In genomic region chr6:115838161-115838597, GRCm38 (mm10) we compare ENCODE assay signal across 8 mouse cellular contexts. TPM values are rescaled to one million over a fixed set of nuclear protein-coding genes. Genes with fewer than 3 reads are reported as not detected.
DNase-seq lines count a peak whose midpoint lies in the region; ATAC-seq and TF ChIP-seq lines count a peak whose summit lies in the region.

TSS of gene Efcab12 (minus strand) at chr6:115838412.

- H3K27ac ChIP-seq in forebrain, embryonic 15.5 days (replicated peaks) = peak within 1 kb of the TSS; percentile 55
- H3K27ac ChIP-seq in liver, embryonic 15.5 days (replicated peaks) = peak within 1 kb of the TSS; percentile 21; the same call in 1 of the 2 replicates
- no peak within 1 kb of the TSS for H3K27ac ChIP-seq in neural tube, embryonic 11.5 days (ENCODE audit: low read depth, low read length)
- peak within 1 kb of the TSS; percentile 25; the same call in 1 of the 2 replicates for H3K27ac ChIP-seq in thymus, adult 2 months (ENCODE audit: control insufficient read depth, insufficient read depth, low read length)

- peaks cover 10% of the 10 kb centered on the region for H3K4me1 ChIP-seq in forebrain, embryonic 15.5 days
- peaks cover 23% of the 10 kb centered on the region for H3K4me1 ChIP-seq in liver, embryonic 15.5 days (replicated peaks)
- H3K4me1 ChIP-seq in neural tube, embryonic 11.5 days (ENCODE audit: control insufficient read depth, insufficient read depth, low read length) = 0 out of 2 replicates have a peak, but pooled peaks cover 3% of the 10 kb centered on the region
- peaks cover 10% of the 10 kb centered on the region for H3K4me1 ChIP-seq in thymus, adult 2 months (replicated peaks; ENCODE audit: control insufficient read depth, insufficient read depth, low read length)

- no peaks in the 10 kb centered on the region for H3K27me3 ChIP-seq in forebrain, embryonic 15.5 days
- no peaks in the 10 kb centered on the region for H3K27me3 ChIP-seq in liver, embryonic 15.5 days
- H3K27me3 ChIP-seq in neural tube, embryonic 11.5 days (ENCODE audit: control insufficient read depth, insufficient read depth, low read length) = no peaks in the 10 kb centered on the region
- no peaks in the 10 kb centered on the region for H3K27me3 ChIP-seq in thymus, adult 2 months (ENCODE audit: control insufficient read depth, insufficient read depth, low read length)

- TF ChIP-seq CTCF in thymus, adult 2 months (IDR thresholded peaks at IDR 0.05; ENCODE audit: borderline replicate concordance, control insufficient read depth, extremely low read depth, insufficient read depth, low read length, poor library complexity) = no peak

- H3K36me3 ChIP-seq in forebrain, embryonic 15.5 days = peaks cover 14% of the 10 kb centered on the region
- peaks cover 18% of the 10 kb centered on the region for H3K36me3 ChIP-seq in liver, embryonic 15.5 days (replicated peaks)
- H3K36me3 ChIP-seq in neural tube, embryonic 11.5 days (ENCODE audit: control insufficient read depth, insufficient read depth, low read length) = no peaks in the 10 kb centered on the region
- peaks cover 4% of the 10 kb centered on the region; the same call in 1 of the 2 replicates for H3K36me3 ChIP-seq in thymus, adult 2 months (ENCODE audit: control insufficient read depth, insufficient read depth, low read length)

- TF ChIP-seq POLR2A in thymus, adult 2 months (IDR thresholded peaks at IDR 0.05; ENCODE audit: control insufficient read depth, extremely low read depth, insufficient read depth, low read length, poor library complexity) = no peak

- peak; percentile 98 for ATAC-seq in forebrain, embryonic 15.5 days (replicated peaks)
- ATAC-seq in liver, embryonic 15.5 days (ENCODE audit: insufficient read depth) = peak; percentile 74
- peak; percentile 86 for ATAC-seq in neural tube, embryonic 11.5 days (ENCODE audit: insufficient read depth, low FRiP score, low TSS enrichment)

- peak within 1 kb of the TSS; percentile 37 for H3K9ac ChIP-seq in forebrain, embryonic 15.5 days (replicated peaks)
- H3K9ac ChIP-seq in liver, embryonic 15.5 days = peak within 1 kb of the TSS; percentile 28; the same call in 1 of the 2 replicates
- H3K9ac ChIP-seq in neural tube, embryonic 11.5 days (ENCODE audit: low read length) = peak within 1 kb of the TSS; percentile 53

- H3K4me3 ChIP-seq in forebrain, embryonic 15.5 days = peak within 1 kb of the TSS; percentile 42
- H3K4me3 ChIP-seq in liver, embryonic 15.5 days (replicated peaks) = peak within 1 kb of the TSS; percentile 45
- H3K4me3 ChIP-seq in neural tube, embryonic 11.5 days (ENCODE audit: low read depth, low read length) = peak within 1 kb of the TSS; percentile 31
- H3K4me3 ChIP-seq in thymus, adult 2 months (ENCODE audit: control insufficient read depth, insufficient read depth, low read length) = peak within 1 kb of the TSS; percentile 38

- peak within 1 kb of the TSS; percentile 68 for H3K4me2 ChIP-seq in forebrain, embryonic 15.5 days (replicated peaks)
- peak within 1 kb of the TSS; percentile 72 for H3K4me2 ChIP-seq in liver, embryonic 15.5 days
- peak within 1 kb of the TSS; percentile 52 for H3K4me2 ChIP-seq in neural tube, embryonic 11.5 days (ENCODE audit: low read depth)

- peak; percentile 98 for DNase-seq in ES-CJ7 (ENCODE audit: low read depth, low spot score)
- DNase-seq in cerebellum, adult 11-12 months = peak; percentile 82
- peak; percentile 31 for DNase-seq in heart, postnatal 25 days (ENCODE audit: low spot score)
- DNase-seq in large intestine, adult 2 months (ENCODE audit: low read depth, low spot score) = peak; percentile 81
- DNase-seq in neural tube, embryonic 11.5 days (ENCODE audit: low spot score) = peak; percentile 67
- DNase-seq in thymus, adult 2 months = peak; percentile 72

- no peaks in the 10 kb centered on the region for H3K9me3 ChIP-seq in forebrain, embryonic 15.5 days
- H3K9me3 ChIP-seq in liver, embryonic 15.5 days (replicated peaks) = no peaks in the 10 kb centered on the region
- H3K9me3 ChIP-seq in neural tube, embryonic 11.5 days (ENCODE audit: control insufficient read depth, low read length) = no peaks in the 10 kb centered on the region

- under 1% methylated on average over 19 of the region's 19 CpGs for WGBS in forebrain, embryonic 15.5 days
- 3% methylated on average over 19 of the region's 19 CpGs for WGBS in large intestine, adult 2 months
- 3% methylated on average over 19 of the region's 19 CpGs for WGBS in liver, embryonic 15.5 days (ENCODE audit: insufficient replicate concordance)
- 2% methylated on average over 19 of the region's 19 CpGs for WGBS in neural tube, embryonic 11.5 days
- 15% methylated on average over 19 of the region's 19 CpGs for WGBS in thymus, adult 2 months

- intact Hi-C loops in heart, postnatal 25 days (cut with DNase I) = no loop called here

RNA-seq across cellular contexts. Expression of gene Efcab12, which starts in this region (rescaled TPM):
- polyA plus RNA-seq in forebrain, embryonic 15.5 days (2015; fragmentation: Nextera tagmentation; extraction: Ambion mirVana) = 1.8 and 2.0 TPM in 2 replicates
- under 1 TPM; 0.39 to 0.49 TPM for total RNA-seq in heart, postnatal 25 days (2021)
- 0.04 and 0.12 TPM in 2 replicates for polyA plus RNA-seq in large intestine, adult 2 months (2012; rRNA removed)
- polyA plus RNA-seq in liver, embryonic 15.5 days (2015; fragmentation: Nextera tagmentation; extraction: Ambion mirVana) = 0.06 and 0.15 TPM in 2 replicates
- 0.80 and 1.4 TPM in 2 replicates for polyA plus RNA-seq in neural tube, embryonic 11.5 days (2014; fragmentation: Nextera tagmentation; extraction: Ambion mirVana)
- 0.33 and 0.46 TPM in 2 replicates for polyA plus RNA-seq in thymus, adult 2 months (2012; rRNA removed)

Comparison
In these comparisons a context has a peak if more than half of its experiments do, and no peak if none do; other contexts are left out.
1. Peak in DNase-seq in heart, postnatal 25 days; RNA of the gene not detected or under 1 TPM.
2. Peak in DNase-seq in large intestine, adult 2 months; RNA of the gene not detected or under 1 TPM.
3. Peak in ATAC-seq, H3K4me3 ChIP-seq, H3K27ac ChIP-seq, H3K9ac ChIP-seq and H3K4me2 ChIP-seq in liver, embryonic 15.5 days; RNA of the gene not detected or under 1 TPM.
4. Peak in DNase-seq, H3K4me3 ChIP-seq and H3K27ac ChIP-seq in thymus, adult 2 months; RNA of the gene not detected or under 1 TPM.
5. DNase-seq: peak in every context shown above with its lines; median percentile 98 in ES-CJ7; 82 in cerebellum, adult 11-12 months; 81 in large intestine, adult 2 months; 72 in thymus, adult 2 months; 67 in neural tube, embryonic 11.5 days; 31 in heart, postnatal 25 days.